Mouse (Mus musculus) megakaryocyte, adult 5-6 weeks (primary cell): ENCODE data around the gene Taf1d. TPM values are rescaled to one million over a fixed set of nuclear protein-coding genes. Genes with fewer than 3 reads are reported as not detected.
A peak's percentile ranks its signal among the peaks of the same experiment; 100 is the strongest.
"Not testable (repeated sequence)": the region's sequence is repeated elsewhere in the genome, so short reads cannot be mapped to it uniquely, and the experiment has no call there.

Experiments
- ATAC-seq: 2 replicates; pipeline ENCODE4 v1.8.0; 2016; ENCODE audit warnings: mild to moderate bottlenecking, inconsistent platforms; ENCODE audit not compliant: poor library complexity, severe bottlenecking
- total RNA-seq, 2 experiments: library from RNA; stranded (forward) in 1 of 2; stranded (reverse) in 1 of 2; fragments of 153-499, 151-499 nt in 1 of 2; fragments of 221-1000, 200-1000 nt in 1 of 2; gene quantifications; 2 replicates each; pipeline versions ENCODE4 v1.2.3 to v1.2.4; 2015 to 2017

Taf1d gene
- 115 and 157 TPM in 2 replicates for total RNA-seq (2015)
- 850 and 1,047 TPM in 2 replicates for total RNA-seq (2017)

DNA sequence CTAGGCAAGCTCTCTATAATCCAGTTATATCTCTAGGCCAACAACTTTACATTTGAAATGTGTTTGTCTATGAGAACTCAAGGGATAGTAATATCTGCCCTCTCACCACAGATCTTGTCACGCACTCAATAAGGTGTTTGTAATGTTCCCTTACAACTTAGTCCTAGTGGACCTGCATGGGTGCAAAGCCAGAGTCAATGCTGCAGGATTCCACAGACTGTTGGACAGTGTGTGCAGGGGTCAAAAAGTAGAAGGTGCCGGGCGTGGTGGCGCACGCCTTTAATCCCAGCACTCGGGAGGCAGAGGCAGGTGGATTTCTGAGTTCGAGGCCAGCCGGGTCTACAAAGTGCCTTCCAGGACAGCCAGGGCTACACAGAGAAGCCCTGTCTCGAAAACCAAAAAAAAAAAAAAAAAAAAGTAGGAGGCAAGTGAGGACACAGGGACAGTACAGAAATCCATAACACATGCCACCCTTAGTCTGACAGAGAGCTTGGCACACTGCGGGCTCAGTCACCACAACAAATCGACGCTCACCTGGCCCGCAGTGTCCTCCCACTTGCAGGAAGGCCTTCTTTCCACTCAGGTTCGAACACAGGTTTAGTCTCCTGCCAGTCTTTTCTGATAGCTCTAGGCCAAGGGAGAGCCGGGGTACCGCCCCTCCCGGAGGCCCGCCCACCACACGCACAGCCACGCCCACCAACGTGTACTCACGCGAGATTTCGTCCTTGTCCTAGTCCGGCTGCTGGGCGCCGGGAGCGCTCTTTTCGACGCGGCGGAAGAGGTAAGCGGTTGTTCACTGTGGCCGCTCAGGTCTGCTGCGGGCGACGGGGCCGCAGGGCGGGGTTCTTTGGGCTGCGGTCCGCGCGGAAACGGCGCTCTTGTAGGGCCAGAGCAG, at the start of gene Taf1d:
Gene Taf1d, plus strand, starts transcription at position 712 of the 895 bp plus-strand sequence.
- peak; percentile 97 for ATAC-seq

DNA sequence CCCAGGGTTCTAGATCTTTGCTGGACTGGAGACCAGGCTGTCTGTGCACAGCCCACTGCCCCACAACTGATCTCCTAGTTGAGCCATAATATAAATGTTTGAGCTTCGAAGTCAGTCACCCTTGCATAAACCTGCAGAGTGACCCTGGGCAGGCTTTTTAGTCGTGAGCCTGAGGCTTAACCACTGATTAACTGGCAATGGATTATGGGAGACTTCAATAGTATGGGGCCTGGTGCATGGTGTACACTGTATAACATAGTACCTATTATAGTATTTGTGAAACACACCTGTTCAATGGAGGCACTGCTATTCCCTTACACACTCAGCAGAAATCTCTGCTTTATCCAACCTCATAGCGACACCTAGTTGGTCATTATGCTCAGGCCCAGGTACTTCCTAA, 49.8 kb upstream of the Taf1d start:
- no peak for ATAC-seq

- no peak for ATAC-seq
Measured at GRCm38 (mm10) chr9:15261980-15262379, 44.0 kb upstream of the Taf1d start.

DNA sequence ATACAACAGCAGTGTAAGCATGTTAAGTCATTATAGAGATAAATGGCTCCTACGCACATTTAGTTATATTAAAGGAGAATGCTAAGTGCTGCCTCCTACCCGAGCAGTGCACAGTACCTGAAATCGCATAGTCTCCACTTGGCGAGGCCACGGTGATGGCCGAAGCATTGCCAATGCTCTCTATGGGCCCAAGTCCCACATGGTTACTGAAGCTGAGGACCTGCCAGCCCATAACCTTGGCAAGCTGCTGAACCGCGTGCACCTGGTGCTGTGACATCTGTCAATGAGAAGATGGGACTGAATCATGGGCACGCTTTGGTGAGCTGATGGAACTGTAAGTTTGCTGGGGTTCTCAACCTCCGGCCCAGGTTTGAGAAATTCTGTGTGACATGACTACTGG, 42.5 kb upstream of the Taf1d start:
- no peak for ATAC-seq

DNA sequence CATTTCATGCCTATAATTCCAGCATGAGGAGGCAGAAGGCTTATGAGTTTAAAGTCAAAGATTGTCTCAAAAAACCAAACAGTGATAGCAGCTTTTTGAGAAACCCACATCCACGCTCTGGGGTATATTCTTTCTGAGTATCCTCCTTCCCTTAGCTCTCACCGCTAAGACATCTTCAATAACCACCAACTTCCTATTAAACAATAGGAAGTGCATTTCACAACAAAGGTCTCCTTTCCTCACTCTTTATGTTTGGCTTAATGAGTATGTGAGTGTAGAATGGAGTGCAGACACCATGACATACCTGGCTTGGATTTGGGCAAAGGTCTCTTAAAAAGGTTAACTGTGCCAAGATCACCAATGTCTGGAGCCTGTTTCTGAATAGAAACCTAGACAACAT, 32.0 kb upstream of the Taf1d start:
- ATAC-seq, result peak; percentile 86

DNA sequence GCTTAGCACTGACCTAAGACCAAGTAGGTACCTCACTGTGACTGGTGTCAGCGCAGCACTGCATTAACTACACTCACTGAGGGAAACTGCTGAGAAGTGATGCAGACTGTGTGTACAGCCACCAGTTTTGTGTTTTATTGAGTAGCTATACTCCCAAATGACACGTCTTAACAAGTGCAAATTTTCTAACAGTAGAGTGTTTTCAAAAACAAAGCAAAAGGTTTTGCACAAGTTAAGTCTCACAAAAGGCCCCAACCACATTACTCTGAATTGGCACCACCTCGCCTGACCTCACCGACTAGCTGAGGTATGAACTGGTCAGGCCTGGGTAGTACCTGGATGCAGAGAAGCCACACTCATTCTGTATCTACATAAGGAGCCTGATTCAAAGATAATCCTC, 29.2 kb upstream of the Taf1d start:
- ATAC-seq, result no peak

DNA sequence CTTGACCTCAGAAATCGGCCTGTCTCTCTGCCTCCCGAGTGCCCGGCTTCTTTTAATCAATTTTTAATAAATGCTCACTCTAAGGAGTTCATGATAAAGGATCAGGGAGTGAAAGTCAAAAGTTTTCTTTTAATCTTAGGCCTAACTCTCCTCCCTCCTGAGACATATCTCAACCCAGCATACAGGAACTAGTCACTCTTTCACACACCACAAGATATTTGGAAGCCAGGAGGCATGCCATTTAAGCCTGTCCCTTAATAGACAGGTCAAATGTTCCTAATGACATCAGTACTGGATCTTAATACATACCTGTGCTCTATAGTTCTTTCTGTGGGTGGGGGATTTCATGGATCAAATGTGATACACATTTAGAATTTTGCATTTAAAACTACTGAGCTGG, 27.7 kb upstream of the Taf1d start:
- no peak for ATAC-seq

- no peak for ATAC-seq
Measured at GRCm38 (mm10) chr9:15279139-15279648, 26.8 kb upstream of the Taf1d start.

DNA sequence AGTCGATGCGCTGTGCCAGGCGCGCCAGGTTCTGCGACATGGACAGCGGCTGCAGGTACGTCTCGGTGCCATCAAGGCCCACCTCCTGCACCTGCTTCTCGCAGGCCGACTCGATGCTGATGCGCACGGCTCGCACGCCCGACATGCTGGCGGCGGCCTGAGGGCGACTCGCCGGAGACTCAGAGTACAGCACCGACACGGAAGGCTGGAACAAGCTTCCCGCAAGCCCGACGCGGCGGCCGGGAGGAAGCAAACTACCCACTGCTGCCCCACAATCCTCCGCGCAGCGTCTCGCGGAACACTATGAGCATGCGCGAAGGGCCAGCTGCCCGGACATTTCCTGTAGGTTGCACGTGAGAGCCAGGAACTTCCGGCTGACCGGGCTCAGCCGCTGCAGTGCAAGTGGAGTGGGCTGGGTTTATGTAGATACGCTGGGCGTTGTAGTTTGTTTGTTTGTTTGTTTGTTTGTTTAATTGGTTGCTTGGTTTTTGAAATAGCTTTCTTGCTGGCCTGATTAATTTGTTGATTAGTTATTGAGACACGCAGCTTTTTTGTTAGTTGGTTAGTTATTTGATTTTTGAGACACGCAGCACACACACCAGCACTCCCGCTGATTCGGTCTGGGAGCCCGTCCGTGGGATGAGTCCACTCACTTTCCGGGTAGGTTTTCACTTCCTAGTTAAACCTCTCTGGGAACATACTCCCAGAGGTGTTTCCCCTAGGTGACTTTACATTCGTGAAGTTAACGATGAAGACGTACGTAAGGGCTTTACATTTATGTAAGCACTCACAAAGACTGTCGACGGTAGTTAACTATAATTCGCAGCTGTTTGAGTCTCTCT, 26.1 kb upstream of the Taf1d start, which contains the start of gene Med17:
Gene Med17, minus strand, starts transcription at position 283 of the 842 bp plus-strand sequence.
- ATAC-seq, result peak; percentile 97

DNA sequence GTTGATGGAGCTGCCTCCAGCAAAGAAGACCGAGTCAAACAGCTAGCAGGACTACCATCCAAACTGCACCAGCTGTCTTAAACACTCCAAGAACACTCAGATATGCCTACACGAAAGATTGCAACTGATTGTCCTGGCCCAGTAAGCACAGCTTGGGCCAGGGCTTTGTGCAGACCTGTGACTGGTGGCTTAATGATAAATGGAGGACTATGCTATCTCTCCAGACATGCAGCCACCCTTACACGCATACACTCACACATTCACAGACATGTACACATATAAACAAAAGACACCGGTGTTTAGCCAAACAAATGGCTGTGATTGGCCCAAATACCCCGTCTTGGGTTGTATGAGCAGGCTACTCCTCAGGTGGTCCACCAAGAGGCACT, 25.5 kb upstream of the Taf1d start:
- ATAC-seq, result no peak

DNA sequence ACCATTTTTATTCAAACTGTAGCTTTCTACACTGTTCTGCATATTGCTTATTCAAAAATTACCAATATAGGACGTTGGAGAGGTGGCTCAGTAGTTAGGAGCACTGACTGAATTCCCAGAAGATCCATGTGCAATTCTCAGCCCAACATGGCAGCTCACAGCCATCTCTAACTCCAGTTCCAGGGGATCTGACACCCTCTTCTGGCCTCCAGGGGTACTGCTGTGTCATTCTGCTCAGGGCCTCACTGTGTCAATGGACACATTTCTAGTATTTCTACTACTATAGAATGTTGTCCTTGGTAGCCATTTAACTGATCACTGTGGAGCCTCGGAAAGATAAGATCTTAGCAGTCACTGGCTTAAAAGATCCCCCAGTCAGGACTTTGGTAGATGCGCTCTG, 20.6 kb upstream of the Taf1d start:
- ATAC-seq, result peak; percentile 53

- ATAC-seq, result no peak
Measured at GRCm38 (mm10) chr9:15287846-15288245, 18.2 kb upstream of the Taf1d start.

- ATAC-seq, result no peak
Measured at GRCm38 (mm10) chr9:15288402-15288801, 17.6 kb upstream of the Taf1d start.

- ATAC-seq, result peak; percentile 89
Measured at GRCm38 (mm10) chr9:15289251-15289650, 16.8 kb upstream of the Taf1d start.

DNA sequence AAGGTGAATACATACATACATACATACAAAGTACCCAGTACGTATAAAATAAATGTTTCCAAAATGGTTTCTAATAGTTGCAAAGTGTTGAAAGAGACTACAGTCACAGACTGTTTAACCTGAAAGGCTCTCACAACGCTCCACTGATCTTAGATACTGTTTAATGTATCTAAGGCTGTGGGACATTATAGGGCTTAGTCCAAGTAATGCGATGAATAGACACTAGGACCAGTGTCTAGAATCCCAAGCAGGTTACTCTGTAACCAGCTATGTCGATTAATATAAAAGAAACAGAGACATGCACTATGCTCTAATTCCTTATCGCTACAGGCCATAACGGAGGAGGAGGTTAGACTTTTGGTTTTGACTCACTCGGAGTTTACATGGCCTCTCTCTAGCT, 8.9 kb upstream of the Taf1d start:
- no peak for ATAC-seq

DNA sequence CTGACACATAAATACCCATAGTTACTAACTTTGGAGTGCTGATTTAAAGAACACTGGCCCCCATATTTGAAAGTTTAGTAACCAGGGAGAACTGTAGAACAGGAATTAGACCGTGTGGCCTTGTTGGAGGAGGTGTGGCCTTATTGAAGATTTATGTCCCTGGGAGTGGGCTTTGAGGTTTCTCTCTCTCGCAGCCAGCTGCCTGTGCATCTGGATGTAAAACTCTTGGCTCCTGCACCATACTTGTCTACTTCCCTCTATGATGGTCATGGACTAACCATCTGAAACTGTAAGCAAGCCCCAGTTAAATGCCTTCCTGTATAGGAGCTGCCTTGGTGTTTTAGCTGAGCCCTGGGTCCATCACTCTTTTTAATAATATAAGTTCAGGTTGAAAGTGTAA, 7.6 kb upstream of the Taf1d start:
- ATAC-seq, result peak; percentile 56

DNA sequence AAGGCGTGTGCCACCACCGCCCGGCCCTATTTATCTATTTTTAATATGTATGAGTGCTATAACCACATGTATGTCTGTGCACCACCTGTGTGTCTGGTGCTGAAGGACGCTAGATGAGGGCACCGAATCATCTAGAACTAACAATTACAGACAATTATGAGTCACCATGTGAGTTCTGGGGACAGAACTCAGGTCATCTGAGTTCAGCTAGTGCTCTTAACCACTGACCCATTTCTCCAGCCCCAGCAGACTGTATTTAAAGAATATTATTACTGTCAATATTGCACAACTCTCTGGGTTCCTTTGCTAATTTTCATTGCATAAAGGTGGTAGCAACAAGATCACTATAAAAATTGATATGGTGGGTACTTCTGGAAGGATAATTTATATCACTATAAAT, 6.0 kb upstream of the Taf1d start:
- ATAC-seq, result no peak

DNA sequence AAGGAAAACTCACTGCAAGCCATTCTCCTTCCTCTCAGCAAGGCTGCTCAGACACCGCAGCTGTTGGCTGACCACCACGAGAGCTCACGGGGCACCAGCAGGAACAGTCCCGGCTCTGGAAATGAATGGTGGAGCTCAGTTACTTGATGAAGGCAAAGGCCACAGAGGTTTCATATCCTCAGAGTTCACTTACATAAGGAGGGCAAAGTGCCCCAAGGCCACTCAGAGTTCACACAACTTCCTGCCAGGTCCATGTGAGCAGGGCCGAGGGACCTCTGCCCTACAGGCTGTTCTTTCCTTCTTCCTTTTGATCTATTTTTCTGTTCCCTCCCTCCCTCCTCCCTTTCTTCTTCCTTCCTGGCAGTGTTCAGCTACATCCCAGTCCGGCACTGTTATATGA, 4.6 kb upstream of the Taf1d start:
- peak; percentile 45 for ATAC-seq

DNA sequence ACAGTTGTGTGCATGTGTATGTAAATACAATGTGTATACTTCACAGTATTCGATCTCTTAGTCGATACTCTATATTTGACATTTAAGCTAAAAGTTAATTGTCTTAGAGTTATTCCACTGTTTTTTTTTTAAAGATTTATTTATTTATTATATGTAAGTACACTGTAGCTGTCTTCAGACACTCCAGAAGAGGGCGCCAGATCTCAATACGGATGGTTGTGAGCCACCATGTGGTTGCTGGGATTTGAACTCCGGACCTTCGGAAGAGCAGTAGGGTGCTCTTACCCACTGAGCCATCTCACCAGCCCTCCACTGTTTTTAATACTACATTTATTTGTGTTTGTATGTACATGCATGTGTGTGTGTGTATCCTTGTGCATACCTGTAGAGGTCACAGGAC, 4.0 kb upstream of the Taf1d start:
- not testable (repeated sequence) for ATAC-seq

GRCm38 (mm10) chr9:15302881-15303280, 3.1 kb upstream of the Taf1d start:
- no peak for ATAC-seq

DNA sequence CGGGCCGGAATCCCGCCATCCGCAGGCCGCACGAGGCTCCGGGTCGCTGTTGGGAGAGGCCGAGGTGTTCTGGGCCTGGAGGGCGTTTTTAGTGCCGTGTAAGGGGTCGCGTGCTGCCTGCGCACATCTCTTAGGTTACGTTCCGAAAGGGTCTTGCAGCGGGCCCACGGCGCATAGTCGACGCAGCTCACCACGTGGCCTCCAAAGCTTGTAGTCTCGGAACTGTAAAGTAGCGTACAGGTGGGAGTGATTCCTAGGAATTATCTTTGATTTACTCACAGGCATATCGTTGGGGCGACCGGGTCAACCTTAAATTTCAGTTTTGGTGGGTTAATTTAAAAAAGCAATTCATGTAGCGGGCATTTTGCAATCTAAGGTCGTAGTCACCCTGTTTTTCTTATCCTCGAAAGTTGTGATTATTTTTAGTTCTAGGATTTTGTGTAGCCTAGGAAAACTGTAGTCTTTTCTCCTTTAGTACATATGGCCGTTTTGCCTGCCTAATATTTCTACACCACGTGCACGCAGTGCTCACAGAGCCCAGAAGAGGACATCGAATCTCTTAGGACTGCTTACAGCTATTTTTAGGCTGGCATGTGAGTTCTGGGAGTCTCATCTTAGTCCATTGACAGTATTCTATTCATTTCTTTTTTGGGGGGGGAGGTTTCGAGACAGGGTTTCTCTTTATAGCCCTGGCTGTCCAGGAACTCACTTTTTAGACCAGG, 545 bp downstream of the Taf1d start, which contains the start of gene 4931406C07Rik:
Gene 4931406C07Rik, minus strand, starts transcription at position 51 of the 722 bp plus-strand sequence.
- ATAC-seq, result no peak
